Mouse (Mus musculus): ENCODE measurements around the gene Nbl1. TPM values are rescaled to one million over a fixed set of nuclear protein-coding genes. Genes with fewer than 3 reads are reported as not detected.

Nbl1 gene
- total RNA-seq, 2 experiments from 2014 or later: 47.4 to 49.2 TPM

DNA sequence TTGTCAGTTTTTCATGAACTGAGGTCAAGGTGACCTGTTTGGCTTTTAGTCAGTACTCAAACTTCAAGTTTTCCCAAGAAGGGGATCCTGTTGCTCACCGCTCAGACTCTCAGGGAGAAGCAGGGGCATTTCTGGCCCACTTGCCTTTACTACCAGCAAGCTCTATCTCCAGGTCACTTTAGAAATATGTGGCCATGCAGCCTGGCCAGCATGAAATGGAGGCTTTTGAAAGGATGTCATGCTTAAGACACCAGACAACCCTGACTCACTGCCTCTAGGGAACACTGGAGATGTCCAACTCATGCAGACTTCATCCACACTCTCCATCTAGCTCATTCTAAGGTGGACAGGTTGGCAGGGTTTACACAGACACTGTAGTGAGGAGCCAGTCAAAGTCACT, 12.7 kb upstream of the Nbl1 start:
- no peak for DNase-seq (ENCODE audit: low spot score in 2 of 2)

DNA sequence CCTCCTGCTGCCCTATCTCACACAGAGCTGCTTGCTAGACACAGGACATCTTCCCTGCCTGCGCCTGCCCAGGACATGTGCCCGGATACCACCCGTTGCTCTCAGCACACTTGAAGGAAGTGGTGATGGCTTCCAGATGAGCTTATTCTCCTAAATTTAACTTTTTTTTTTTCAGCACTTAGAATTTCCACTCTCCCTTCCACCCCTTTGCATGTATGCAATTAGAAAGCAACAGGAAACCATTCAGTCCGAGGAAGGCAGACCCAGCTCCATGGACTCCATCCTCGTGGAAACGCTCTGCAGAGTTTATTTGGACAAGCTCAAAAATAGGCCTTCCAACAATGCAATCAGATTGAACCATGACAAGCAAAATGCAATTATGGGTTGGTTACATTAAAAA, 8.8 kb upstream of the Nbl1 start:
- DNase-seq (ENCODE audit: low spot score in 2 of 2): no peak

DNA sequence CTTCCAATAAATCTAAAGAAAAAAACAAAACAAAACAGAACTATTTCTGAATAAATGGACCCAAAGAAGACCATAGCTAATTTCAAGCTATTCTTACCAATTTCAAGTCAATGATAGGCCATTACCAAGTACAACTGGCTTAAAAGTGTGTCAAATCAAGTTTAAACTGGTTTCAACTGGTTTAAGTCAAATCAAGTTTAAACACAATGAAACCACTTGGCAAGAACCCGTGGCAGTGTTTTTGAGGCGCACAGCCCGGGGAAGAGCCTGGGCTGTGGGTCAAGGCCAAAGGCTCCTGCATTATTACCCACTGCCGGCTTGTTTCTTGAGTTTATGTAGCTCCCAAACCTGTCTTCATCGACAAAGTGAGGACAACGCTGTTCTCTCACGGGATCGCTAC, 7.5 kb upstream of the Nbl1 start:
- no peak for DNase-seq (ENCODE audit: low spot score in 2 of 2)

DNA sequence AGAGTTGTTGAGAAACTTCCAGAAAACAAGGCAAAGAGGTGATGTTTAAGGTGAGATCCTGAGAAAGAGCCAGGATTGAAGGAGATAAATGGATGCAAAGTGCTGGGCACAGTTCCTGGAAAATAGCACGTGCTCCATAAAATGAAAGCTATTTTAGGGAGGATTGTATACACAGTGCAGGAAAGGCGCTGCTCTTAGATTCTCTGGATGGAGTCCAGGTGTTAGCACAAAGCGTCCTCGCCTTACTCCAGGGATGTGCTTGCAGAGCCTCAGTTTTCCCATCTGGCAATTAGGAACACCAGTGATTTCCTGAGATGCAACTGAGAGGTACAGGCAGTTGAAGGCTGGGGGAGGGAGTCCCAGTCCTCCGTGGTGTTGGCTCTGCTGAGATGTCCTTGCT, 3.4 kb upstream of the Nbl1 start:
- DNase-seq (ENCODE audit: low spot score in 2 of 2): no peak

GRCm38 (mm10) chr4:139095406-139095805, 2.6 kb upstream of the Nbl1 start:
- no peak for DNase-seq (ENCODE audit: low spot score in 2 of 2)

DNA sequence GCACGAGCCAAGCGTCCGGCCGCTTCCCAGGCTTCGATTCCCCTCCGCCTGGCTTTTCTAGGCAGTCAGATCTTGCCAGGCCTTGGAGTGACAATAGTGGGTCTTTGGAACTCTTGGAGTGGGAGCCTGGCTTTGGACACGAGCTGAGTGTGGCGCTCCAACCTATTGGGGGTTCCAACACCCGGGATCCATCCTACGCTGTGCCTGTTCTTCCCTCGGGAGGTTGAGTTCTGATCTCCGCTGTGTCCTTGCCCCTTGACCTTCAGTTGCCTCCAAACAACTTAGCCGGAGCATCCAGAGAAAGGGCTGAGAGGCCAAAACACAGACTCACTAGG, 370 bp upstream of the Nbl1 start:
- DNase-seq (ENCODE audit: low spot score in 2 of 2): no peak

GRCm38 (mm10) chr4:139091478-139092355, 1.1 kb downstream of the Nbl1 start:
- no peak for DNase-seq (ENCODE audit: low spot score in 2 of 2)

DNA sequence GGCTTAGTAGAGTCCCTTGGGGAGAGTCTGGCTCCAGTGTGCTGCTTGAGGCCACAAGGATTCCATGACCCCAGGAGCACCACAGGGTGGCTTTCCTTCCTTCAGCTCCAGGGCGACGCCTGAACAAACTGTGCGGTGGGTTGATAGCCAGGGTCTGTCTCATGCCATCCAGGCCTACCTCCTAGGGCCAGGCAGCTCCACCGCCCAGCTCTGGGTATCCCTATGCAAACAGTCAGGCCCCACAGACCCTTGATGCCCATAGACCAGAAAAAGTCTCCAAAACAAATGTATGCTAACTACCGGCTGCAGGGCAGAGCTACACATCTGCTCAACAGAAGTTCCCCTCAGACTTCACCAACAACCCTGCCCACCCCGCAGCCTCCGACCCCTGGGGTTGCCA, 1.7 kb downstream of the Nbl1 start:
- no peak for DNase-seq (ENCODE audit: low spot score in 2 of 2)

GRCm38 (mm10) chr4:139090303-139090940, 2.4 kb downstream of the Nbl1 start:
- no peak for DNase-seq (ENCODE audit: low spot score in 2 of 2)

DNA sequence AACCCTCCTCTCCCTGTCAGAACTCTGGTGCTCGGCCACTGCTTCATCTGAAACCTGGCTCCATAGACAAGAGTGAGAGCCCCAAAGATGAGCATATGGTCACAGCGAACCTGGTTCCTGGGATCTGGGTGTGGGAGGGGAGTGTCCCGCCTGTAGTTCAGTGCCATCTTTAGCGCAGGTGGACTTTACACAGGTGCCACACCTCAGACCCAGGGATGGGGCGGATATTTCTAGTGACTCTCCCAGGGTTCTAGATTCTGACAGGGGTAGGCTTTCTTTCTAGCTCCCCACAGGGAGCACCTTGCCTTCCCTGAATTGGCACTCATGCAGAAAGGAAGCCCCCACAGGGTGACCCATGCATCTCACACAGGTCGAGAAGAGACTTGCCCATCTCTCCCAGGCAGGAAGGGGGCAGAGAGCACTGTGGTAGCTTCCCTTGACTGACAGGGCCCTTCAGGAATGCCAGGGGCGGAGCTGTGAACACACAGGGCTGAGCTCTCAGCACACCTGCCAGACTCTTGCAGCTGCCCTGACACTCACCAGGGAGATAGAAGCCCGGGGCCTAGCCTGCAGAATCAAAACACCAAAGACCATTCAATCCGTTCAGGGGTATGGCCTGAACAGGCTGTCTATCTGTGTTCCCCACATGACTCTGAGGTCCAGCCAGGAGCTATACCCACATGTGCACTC, 3.7 kb downstream of the Nbl1 start:
- no peak for DNase-seq (ENCODE audit: low spot score in 2 of 2)

DNA sequence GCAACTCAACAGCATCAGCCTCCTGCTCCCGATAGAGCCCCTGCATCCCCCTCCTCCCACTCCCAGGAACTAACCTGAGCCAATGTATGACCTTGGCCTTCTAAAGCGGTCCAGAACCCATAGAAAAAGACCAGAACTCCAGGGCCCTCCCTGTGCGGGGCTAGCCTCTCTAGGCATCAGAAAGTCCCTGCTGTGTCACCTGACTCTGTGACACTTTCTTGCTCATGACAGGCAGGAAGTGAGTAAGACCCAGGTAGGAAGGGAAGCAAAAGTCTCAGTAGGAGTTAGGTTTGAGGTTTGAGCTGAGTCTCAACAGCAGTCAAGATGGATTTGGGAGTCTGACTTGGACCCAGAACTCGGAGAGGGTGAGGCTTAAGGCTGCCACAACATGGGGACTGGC, 5.8 kb downstream of the Nbl1 start:
- no peak for DNase-seq (ENCODE audit: low spot score in 2 of 2)

DNA sequence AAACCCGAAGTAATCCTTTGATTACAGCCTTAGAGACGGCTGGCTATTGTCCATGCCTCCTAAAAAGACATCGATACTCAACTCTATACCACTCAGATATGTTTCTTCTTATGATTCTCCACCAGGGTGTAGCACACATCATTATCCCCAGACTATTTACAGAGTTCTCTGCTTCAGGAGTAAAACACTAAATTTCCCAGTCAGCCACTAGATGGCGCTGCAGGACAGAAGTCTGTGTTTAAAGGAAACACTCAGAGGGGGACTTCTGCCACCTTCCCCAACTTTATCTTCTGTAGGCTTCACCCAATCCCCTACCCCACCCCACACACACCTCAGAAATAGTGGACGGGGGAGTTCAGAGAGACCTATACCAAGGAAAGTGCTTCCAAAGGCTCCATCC, 6.8 kb downstream of the Nbl1 start:
- peak; percentile 47 to 81 for DNase-seq (ENCODE audit: low spot score in 2 of 2)

- no peak for DNase-seq (ENCODE audit: low spot score in 2 of 2)
Observed at GRCm38 (mm10) chr4:139085337-139085736, 7.5 kb downstream of the Nbl1 start.

- DNase-seq (ENCODE audit: low spot score in 2 of 2): no peak
Observed at GRCm38 (mm10) chr4:139082790-139083564, 9.8 kb downstream of the Nbl1 start.

- no peak for DNase-seq (ENCODE audit: low spot score in 2 of 2)
Observed at GRCm38 (mm10) chr4:139081270-139081931, 11.4 kb downstream of the Nbl1 start.

DNA sequence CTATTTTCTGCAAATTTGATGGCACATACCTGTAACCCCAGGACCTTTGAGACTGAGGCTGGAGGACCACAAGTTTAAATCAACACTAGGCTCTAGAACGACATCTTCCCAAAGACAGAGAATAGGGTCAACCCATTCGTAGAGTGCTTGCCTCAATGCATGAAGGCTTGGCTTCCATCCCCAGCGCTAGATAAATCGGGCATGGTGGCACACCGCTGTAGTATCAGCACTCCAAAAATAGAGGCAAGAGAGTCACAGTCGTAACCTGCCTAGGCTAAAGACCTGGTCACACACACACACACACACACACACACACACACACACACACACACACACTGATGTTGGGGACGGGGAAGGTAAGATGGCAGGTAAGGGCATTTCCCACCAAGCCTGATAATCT, 12.5 kb downstream of the Nbl1 start:
- no peak for DNase-seq (ENCODE audit: low spot score in 2 of 2)

- DNase-seq (ENCODE audit: low spot score in 2 of 2): no peak
Observed at GRCm38 (mm10) chr4:139079439-139079838, 13.4 kb downstream of the Nbl1 start.

- no peak for DNase-seq (ENCODE audit: low spot score in 2 of 2)
Observed at GRCm38 (mm10) chr4:139078726-139079125, 14.1 kb downstream of the Nbl1 start.

- DNase-seq (ENCODE audit: low spot score in 2 of 2): no peak
Observed at GRCm38 (mm10) chr4:139078313-139078712, 14.5 kb downstream of the Nbl1 start.

DNA sequence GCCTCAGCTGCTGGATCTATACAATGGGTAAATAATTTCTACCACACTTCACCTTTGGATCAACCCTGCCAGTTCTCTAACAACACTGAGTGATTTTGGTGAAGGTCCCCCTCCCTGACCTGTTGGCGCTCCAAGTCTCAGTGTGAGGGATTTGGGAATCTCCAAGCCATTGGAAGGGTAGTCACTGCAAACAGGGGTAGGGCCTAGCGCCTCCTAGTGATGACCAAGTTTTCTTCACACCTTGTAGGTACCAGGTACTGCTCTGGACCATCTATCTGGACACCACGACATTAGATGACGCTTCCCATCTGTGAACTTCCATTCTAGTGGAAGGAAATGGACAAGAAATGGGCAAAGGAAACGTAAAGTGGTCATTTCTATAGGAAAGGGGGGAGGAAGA, 16.9 kb downstream of the Nbl1 start:
- DNase-seq (ENCODE audit: low spot score in 2 of 2): no peak

Data from adrenal gland, postnatal 4 days (tissue).